Mouse (Mus musculus) embryonic fibroblast, embryonic 13.5 days (primary cell): Measurements from ENCODE around the gene Tpbpa.

Experiments
- CTCF ChIP-seq: IDR thresholded peaks from 2 replicates; pipeline ENCODE4 v1.5.1; 2011; ENCODE audit warnings: mild to moderate bottlenecking, control low read depth, low read length, moderate library complexity, borderline replicate concordance; ENCODE audit not compliant: insufficient read depth
- POLR2A ChIP-seq: IDR thresholded peaks from 2 replicates; pipeline ENCODE4 v1.6.1; 2011; ENCODE audit warnings: low read depth, mild to moderate bottlenecking, control low read depth, low read length, moderate library complexity

DNA sequence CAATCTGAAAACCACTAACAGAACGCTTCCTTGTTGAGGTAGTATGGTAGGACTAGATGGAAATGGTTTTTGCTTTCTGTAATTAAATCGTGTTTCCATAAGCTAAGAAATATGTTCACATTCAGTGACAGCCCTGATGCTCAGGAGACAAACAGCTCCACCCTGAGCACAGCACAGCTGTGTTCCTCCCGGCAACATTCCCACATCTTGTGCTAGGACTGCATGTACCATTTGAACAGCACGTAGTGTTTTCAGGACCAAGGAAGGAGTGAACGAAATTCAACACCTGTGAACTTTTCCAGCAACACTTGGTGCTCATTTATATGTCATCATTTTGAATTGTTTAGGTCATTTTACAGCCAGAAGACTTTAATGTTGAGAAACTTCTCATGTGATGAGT, 19.9 kb upstream of the Tpbpa start:
- no peak for TF ChIP-seq CTCF
- no peak for TF ChIP-seq POLR2A
